Mouse (Mus musculus) brain, embryonic 14.5 days (tissue): Measurements from ENCODE around the gene Alpk1.

Experiments used
- CTCF ChIP-seq: fragments of 200-500 bp; IDR thresholded peaks from 2 replicates; pipeline ENCODE4 v1.5.1; 2012; ENCODE audit warnings: inconsistent platforms, mild to moderate bottlenecking, moderate library complexity, borderline replicate concordance; ENCODE audit not compliant: insufficient read depth, insufficient read length; ENCODE audit errors: extremely low read depth
- POLR2A ChIP-seq: fragments of 200-500 bp; IDR thresholded peaks from 2 replicates; pipeline ENCODE4 v1.6.1; 2012; ENCODE audit warnings: mild to moderate bottlenecking, inconsistent platforms, borderline replicate concordance; ENCODE audit not compliant: poor library complexity, insufficient read depth, insufficient read length, severe bottlenecking; ENCODE audit errors: extremely low read depth

DNA sequence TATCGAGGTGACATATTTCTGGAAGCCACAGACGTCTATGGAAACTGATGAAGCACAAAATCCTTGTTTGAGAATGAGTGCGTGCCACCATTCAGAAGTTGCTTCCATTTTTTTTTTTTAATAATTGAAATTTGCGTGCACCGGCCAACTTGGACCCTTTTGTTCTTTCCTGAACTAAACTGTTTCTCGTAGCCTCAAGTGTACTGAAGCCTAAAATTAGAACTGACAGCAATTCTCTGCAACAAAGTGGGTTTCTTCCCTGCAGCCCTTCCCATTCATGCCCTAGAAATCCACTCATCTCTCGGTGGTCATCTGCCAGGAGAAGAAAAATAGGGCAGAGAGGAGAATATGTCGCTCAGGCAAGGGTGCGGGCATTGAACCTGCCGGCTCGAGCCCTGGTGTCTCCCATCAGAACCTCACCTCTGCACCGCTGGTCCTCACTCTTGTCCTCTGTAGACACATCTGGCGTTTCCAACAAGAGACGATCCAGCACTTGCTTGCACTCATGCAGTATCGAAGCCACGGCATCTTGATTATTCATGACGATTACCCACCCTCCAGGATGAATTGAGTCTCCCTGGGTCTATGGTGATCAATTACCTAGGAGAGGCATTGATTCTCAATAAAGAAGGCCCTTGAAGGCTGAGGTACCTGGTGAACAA lies 51.3 kb downstream of the Alpk1 start:
- TF ChIP-seq POLR2A (no peak), CTCF (no peak)
